Mouse (Mus musculus): ENCODE measurements around the gene Osbpl11.

Osbpl11 gene

GRCm38 (mm10) chr16:33216313-33217003 is 31.6 kb downstream of the Osbpl11 start:
- no peak for TF ChIP-seq GATA4 (IDR thresholded peaks at IDR 0.05; ENCODE audit: insufficient replicate concordance, low read length)

- no peak for TF ChIP-seq GATA4 (IDR thresholded peaks at IDR 0.05; ENCODE audit: insufficient replicate concordance, low read length)
Measured at GRCm38 (mm10) chr16:33222482-33222881, 37.6 kb downstream of the Osbpl11 start.

GRCm38 (mm10) chr16:33224381-33224780 is 39.5 kb downstream of the Osbpl11 start:
- no peak for TF ChIP-seq GATA4 (IDR thresholded peaks at IDR 0.05; ENCODE audit: insufficient replicate concordance, low read length)

GRCm38 (mm10) chr16:33234128-33234527 is 49.3 kb downstream of the Osbpl11 start:
- no peak for TF ChIP-seq GATA4 (IDR thresholded peaks at IDR 0.05; ENCODE audit: insufficient replicate concordance, low read length)

- no peak for TF ChIP-seq GATA4 (IDR thresholded peaks at IDR 0.05; ENCODE audit: insufficient replicate concordance, low read length)
Measured at GRCm38 (mm10) chr16:33236151-33236550, 51.3 kb downstream of the Osbpl11 start.

- TF ChIP-seq GATA4 (IDR thresholded peaks at IDR 0.05; ENCODE audit: insufficient replicate concordance, low read length) = no peak
Measured at GRCm38 (mm10) chr16:33239305-33239704, 54.4 kb downstream of the Osbpl11 start.

- TF ChIP-seq GATA4 (IDR thresholded peaks at IDR 0.05; ENCODE audit: insufficient replicate concordance, low read length) = no peak
Measured at GRCm38 (mm10) chr16:33242046-33242445, 57.2 kb downstream of the Osbpl11 start.

- TF ChIP-seq GATA4 (IDR thresholded peaks at IDR 0.05; ENCODE audit: insufficient replicate concordance, low read length) = no peak
Measured at GRCm38 (mm10) chr16:33244136-33244691, 59.3 kb downstream of the Osbpl11 start.

- TF ChIP-seq GATA4 (IDR thresholded peaks at IDR 0.05; ENCODE audit: insufficient replicate concordance, low read length) = no peak
Measured at GRCm38 (mm10) chr16:33244933-33245470, 60.1 kb downstream of the Osbpl11 start.

GRCm38 (mm10) chr16:33246526-33246925 is 61.7 kb downstream of the Osbpl11 start:
- no peak for TF ChIP-seq GATA4 (IDR thresholded peaks at IDR 0.05; ENCODE audit: insufficient replicate concordance, low read length)

GRCm38 (mm10) chr16:33247006-33247405 is 62.1 kb downstream of the Osbpl11 start:
- TF ChIP-seq GATA4 (IDR thresholded peaks at IDR 0.05; ENCODE audit: insufficient replicate concordance, low read length) = no peak

- peak; percentile 33; the same call in 1 of the 2 replicates for TF ChIP-seq GATA4 (IDR thresholded peaks at IDR 0.05; ENCODE audit: insufficient replicate concordance, low read length)
Measured at GRCm38 (mm10) chr16:33250651-33251120, 65.8 kb downstream of the Osbpl11 start.

- TF ChIP-seq GATA4 (IDR thresholded peaks at IDR 0.05; ENCODE audit: insufficient replicate concordance, low read length) = no peak
Measured at GRCm38 (mm10) chr16:33251194-33252051, 66.6 kb downstream of the Osbpl11 start, which contains the start of gene Snx4. Gene Snx4, plus strand, starts transcription at chr16:33251442.

- TF ChIP-seq GATA4 (IDR thresholded peaks at IDR 0.05; ENCODE audit: insufficient replicate concordance, low read length) = no peak
Measured at GRCm38 (mm10) chr16:33255601-33256000, 70.7 kb downstream of the Osbpl11 start.

- no peak for TF ChIP-seq GATA4 (IDR thresholded peaks at IDR 0.05; ENCODE audit: insufficient replicate concordance, low read length)
Measured at GRCm38 (mm10) chr16:33258530-33258929, 73.7 kb downstream of the Osbpl11 start.

Data from liver, adult (tissue).